Mouse (Mus musculus) heart, postnatal 4 days (tissue): ENCODE data around the gene Cux1. TPM values are rescaled to one million over a fixed set of nuclear protein-coding genes. Genes with fewer than 3 reads are reported as not detected.
A peak's percentile ranks its signal among the peaks of the same experiment; 100 is the strongest.
"Not testable (repeated sequence)": the region's sequence is repeated elsewhere in the genome, so short reads cannot be mapped to it uniquely, and the experiment has no call there.

Experiments used
- DNase-seq: peaks from one replicate; pipeline ENCODE4 v3.0.0; 2021
- total RNA-seq, 2 experiments: library from RNA; stranded (reverse); gene quantifications; 2 replicates each; pipeline ENCODE4 v1.2.3; 2021

Cux1 gene
- total RNA-seq, 2 experiments from 2014 or later = 126 to 131 TPM

- peak; percentile 22 for DNase-seq
Observed at GRCm38 (mm10) chr5:136243851-136244761, 323.2 kb downstream of the Cux1 start.

GRCm38 (mm10) chr5:136241161-136241560 lies 326.1 kb downstream of the Cux1 start:
- DNase-seq = no peak

- no peak for DNase-seq
Observed at GRCm38 (mm10) chr5:136240381-136240780, 326.9 kb downstream of the Cux1 start.

- DNase-seq = no peak
Observed at GRCm38 (mm10) chr5:136237607-136238006, 329.7 kb downstream of the Cux1 start.

- no peak for DNase-seq
Observed at GRCm38 (mm10) chr5:136236611-136237010, 330.7 kb downstream of the Cux1 start.

- DNase-seq = no peak
Observed at GRCm38 (mm10) chr5:136230348-136231035, 336.8 kb downstream of the Cux1 start.

GRCm38 (mm10) chr5:136226246-136226876 lies 340.9 kb downstream of the Cux1 start:
- DNase-seq = no peak

GRCm38 (mm10) chr5:136218585-136218984 lies 348.7 kb downstream of the Cux1 start:
- no peak for DNase-seq

GRCm38 (mm10) chr5:136217932-136218381 lies 349.3 kb downstream of the Cux1 start:
- no peak for DNase-seq

GRCm38 (mm10) chr5:136217004-136217665 lies 350.2 kb downstream of the Cux1 start:
- no peak for DNase-seq

- DNase-seq = peak; percentile 30
Observed at GRCm38 (mm10) chr5:136215958-136216357, 351.3 kb downstream of the Cux1 start.

- no peak for DNase-seq
Observed at GRCm38 (mm10) chr5:136215211-136215610, 352.1 kb downstream of the Cux1 start.

- no peak for DNase-seq
Observed at GRCm38 (mm10) chr5:136213716-136214115, 353.6 kb downstream of the Cux1 start.

- no peak for DNase-seq
Observed at GRCm38 (mm10) chr5:136212716-136213115, 354.6 kb downstream of the Cux1 start.

- not testable (repeated sequence) for DNase-seq
Observed at GRCm38 (mm10) chr5:136211341-136212102, 355.8 kb downstream of the Cux1 start.

GRCm38 (mm10) chr5:136210549-136210948 lies 356.7 kb downstream of the Cux1 start:
- no peak for DNase-seq

- DNase-seq = peak; percentile 78
Observed at GRCm38 (mm10) chr5:136201832-136202231, 365.5 kb downstream of the Cux1 start.

- DNase-seq = no peak
Observed at GRCm38 (mm10) chr5:136199526-136199925, 367.8 kb downstream of the Cux1 start.

- peak; percentile 95 for DNase-seq
Observed at GRCm38 (mm10) chr5:136198474-136199391, 368.6 kb downstream of the Cux1 start, which contains the start of gene Prkrip1. Gene Prkrip1, minus strand, starts transcription at chr5:136198963.
